Mouse (Mus musculus) lung, embryonic 16.5 days (tissue): ENCODE results near the gene Ccr7. TPM values are rescaled to one million over a fixed set of nuclear protein-coding genes. Genes with fewer than 3 reads are reported as not detected.

Experiments
- polyA plus RNA-seq: library from polyadenylated mRNA; unstranded; fragments of >200 nt; fragmentation: Nextera tagmentation; extraction: Ambion mirVana; gene quantifications from 2 replicates; pipeline ENCODE4 v1.2.1, GENCODE M21; 2015

Ccr7 gene
- polyA plus RNA-seq, 1 experiment from 2014 or later: 0.18 TPM

Other genes with a start within 250 kb of the Ccr7 start
- gene Cdc6, start 247.3 kb downstream of the Ccr7 start, polyA plus RNA-seq: 34.0 and 38.3 TPM in 2 replicates
- 35.4 and 37.2 TPM in 2 replicates for gene Rara, start 227.3 kb downstream of the Ccr7 start, polyA plus RNA-seq
- 0.31 TPM in 1 of 2 replicates, not detected in the other for gene Gjd3, start 172.1 kb downstream of the Ccr7 start, polyA plus RNA-seq
- 257 and 270 TPM in 2 replicates for gene Top2a, start 130.9 kb downstream of the Ccr7 start, polyA plus RNA-seq
- gene Igfbp4, start 113.8 kb downstream of the Ccr7 start, polyA plus RNA-seq: 498 TPM in 2 replicates
- gene Tns4, start 65.8 kb downstream of the Ccr7 start, polyA plus RNA-seq: 0.19 and 0.39 TPM in 2 replicates
- 199 and 235 TPM in 2 replicates for gene Smarce1, start 75.9 kb upstream of the Ccr7 start, polyA plus RNA-seq
- 0.29 and 0.94 TPM in 2 replicates for gene Krt222, start 89.0 kb upstream of the Ccr7 start, polyA plus RNA-seq
- not detected in 2 replicates for gene Krt24, start 130.2 kb upstream of the Ccr7 start, polyA plus RNA-seq
- not detected in 2 replicates for gene Krt25, start 167.9 kb upstream of the Ccr7 start, polyA plus RNA-seq
- not detected in 2 replicates for gene Krt26, start 182.9 kb upstream of the Ccr7 start, polyA plus RNA-seq
- not detected in 2 replicates for gene Krt27, start 196.0 kb upstream of the Ccr7 start, polyA plus RNA-seq
- gene Krt28, start 219.8 kb upstream of the Ccr7 start, polyA plus RNA-seq: 0.13 and 0.21 TPM in 2 replicates
- 21.6 and 23.2 TPM in 2 replicates for gene Krt10, start 234.3 kb upstream of the Ccr7 start, polyA plus RNA-seq